Mouse (Mus musculus): ENCODE measurements around the gene Rex1bd. TPM values are rescaled to one million over a fixed set of nuclear protein-coding genes. Genes with fewer than 3 reads are reported as not detected.

Gene Rex1bd
- 161 and 243 TPM in 2 replicates for polyA plus RNA-seq (2012; rRNA removed)

DNA sequence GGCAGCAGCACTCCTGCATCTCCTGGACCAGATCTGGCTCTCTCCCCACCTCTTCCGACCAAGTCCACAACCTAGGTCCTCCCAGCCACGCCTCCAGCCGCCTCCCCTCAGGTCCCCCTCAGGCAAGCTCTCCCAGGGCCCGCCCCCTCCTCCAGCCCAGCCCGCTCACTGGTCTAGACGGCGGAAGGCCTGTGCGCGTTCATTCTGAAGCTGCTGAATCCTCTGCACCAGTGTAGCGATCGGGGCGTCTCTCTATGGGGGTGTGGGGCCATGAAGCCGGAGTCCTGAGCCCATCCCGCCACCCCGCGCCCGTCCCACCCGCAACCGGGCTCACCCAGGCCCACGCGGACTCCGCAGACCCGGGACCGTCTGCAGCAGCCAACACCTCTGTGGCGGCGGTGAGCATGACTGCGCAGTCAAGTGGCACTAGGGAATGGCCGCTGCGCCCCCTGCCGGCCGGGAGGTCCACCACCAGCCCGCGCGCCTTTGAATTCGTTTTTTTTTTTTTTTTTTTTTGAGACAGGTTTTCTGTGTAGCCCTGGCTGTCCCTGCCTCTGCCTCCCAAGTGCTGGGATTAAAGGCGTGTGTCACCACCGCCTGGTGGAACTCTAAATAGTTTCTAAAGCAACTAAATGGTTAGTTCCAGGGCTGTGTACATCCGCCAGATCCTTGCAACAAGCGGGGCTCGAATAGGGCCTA lies at the start of gene Rex1bd:
Gene Rex1bd, minus strand, starts transcription at position 425 of the 699 bp plus-strand sequence.

DNA sequence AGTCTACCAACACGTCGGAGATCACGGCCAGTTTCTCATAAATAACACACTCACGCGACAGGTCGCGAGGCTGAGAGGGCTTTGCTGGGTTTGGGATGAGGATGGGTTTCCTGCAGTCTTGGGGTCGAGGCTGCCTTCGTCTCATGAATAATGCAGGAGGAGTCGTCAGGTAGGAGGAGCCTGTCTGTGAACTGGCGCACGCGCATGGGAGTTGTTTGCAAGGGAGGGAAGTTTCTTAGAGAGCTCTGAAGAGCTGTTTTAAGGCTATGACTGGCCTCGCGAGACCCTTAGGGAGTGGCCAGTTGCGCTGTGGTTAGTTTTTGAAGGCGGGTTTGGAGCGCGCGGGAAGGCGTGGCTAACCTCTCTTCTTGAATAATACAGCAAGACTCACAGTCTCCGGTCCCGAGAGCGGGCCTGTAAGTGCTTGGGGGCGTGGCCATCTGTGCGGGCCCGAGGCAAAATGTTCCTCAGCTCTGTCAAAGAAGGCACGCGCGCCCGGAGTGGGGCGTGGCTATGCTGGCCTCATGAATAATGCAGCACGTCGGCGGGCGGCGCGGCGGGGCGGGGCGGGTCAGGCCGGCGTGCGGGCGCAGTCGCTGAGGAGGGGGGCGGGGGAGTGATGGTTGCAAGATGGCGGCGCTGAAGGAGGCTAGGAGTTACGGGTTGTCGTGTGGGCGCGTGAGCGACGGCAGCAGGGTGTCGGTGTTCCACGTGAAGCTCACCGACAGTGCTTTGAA lies 32.7 kb upstream of the Rex1bd start, which contains the start of gene Ell:
Gene Ell, plus strand, starts transcription at position 381 of the 737 bp plus-strand sequence.

DNA sequence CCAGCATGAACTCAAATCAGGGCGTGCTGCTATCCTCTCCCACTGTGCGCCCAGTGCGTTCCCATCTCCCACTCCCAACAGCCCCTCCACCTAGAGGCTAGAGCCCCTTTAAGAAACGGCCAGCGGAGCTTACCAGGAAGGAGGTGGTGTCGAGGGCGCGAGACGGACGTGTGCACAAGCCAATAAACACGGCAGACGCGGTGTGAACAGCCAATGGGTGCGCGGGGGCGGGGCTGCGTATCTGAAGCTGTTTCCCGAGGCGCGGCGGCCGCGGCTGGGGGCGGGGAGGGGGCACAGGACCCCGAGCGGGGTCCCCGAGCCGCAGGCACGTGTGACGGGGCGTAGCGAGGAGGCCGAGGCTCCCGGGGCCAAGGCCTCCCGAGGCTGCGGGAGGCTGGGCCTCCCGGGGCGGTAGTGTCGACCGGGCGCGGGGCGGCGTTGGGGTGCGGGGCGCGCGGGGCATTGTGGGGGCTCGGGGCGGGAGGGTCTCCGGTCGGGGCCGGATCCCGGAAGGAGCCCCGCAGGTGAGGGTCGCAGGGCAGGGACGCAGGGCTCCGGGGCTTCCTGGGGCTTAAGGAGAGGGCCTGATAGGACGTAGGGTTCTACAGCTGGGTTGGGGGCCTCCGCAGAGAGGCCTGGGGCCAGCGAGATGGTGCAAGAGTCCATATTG lies 21.1 kb upstream of the Rex1bd start, which contains the start of the genes Fkbp8 and Kxd1:
Gene Fkbp8, plus strand, starts transcription at position 213 of the 670 bp plus-strand sequence.
Gene Kxd1, minus strand, starts transcription at position 445 of the 670 bp plus-strand sequence.

DNA sequence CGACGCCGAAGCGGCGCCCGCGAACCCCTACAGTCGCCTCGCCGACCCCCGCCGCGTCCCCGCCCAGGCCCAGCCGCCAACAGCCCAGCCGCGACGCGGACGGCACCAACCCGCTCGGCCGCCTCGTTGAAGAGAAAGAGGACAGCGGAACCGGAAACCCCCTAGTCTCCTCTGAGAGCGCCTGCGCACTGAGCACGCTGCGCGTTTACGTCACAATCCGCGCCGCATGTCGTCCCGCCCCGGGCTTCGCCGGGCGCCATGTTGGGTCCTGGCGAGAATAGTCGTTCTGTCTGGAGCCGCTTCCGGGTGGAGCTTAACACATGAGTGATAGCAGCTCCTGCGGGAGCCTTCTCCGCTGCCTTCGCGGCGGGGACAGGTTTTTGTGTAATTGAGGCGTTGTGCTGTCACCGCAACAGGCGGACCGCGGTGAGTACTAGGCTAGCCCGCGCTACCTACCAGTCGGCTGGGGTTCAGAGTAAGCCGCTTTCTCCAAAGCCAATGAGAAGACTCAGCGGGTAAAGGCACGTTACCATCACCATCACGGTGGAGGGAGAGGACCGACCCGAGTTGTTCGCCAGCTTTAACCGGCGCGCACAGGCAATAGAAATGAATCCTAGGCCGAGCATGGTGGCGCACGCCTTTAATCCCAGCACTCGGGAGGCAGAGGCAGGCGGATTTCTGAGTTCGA lies 3.8 kb upstream of the Rex1bd start, which contains the start of gene Uba52:
Gene Uba52, minus strand, starts transcription at position 574 of the 688 bp plus-strand sequence.

DNA sequence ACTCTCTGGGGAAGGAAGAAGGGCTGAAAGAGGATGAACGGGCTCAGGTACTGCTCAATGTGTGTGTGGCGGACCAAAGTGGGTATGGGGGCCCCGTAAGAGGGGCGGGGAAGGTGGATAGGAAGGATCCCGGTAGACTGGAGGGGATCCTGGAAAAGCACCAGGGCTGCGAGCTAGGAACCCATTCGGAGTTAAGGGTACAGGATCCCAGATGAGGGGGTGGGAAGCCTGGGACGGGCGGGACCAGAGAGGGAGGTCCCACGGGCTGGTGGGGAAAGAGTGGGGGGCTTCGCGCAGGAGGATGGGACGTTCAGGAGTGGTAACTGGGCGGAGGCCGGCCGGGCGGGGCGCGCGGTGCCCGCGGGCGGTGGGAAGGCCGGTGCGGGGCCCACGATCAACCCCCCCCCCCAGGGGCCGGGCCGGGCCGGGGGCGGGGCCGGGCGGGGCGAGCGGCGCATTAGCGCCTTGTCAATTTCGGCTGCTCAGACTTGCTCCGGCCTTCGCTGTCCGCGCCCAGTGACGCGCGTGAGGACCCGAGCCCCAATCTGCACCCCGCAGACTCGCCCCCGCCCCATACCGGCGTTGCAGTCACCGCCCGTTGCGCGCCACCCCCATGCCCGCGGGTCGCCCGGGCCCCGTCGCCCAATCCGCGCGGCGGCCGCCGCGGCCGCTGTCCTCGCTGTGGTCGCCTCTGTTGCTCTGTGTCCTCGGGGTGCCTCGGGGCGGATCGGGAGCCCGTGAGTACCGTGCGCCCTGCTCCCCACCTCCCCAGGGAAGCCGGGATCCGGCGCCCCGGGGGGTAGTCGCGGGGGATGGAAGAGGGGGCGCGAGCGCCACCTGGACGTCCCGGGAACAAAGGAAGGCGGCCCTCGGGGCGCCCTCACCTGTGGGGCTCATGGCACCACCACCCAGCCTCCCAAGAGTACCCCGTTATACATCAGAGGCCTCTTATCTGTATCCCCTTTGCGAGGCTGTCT lies 13.6 kb downstream of the Rex1bd start, which contains the start of gene Crlf1:
Gene Crlf1, plus strand, starts transcription at position 495 of the 977 bp plus-strand sequence.

DNA sequence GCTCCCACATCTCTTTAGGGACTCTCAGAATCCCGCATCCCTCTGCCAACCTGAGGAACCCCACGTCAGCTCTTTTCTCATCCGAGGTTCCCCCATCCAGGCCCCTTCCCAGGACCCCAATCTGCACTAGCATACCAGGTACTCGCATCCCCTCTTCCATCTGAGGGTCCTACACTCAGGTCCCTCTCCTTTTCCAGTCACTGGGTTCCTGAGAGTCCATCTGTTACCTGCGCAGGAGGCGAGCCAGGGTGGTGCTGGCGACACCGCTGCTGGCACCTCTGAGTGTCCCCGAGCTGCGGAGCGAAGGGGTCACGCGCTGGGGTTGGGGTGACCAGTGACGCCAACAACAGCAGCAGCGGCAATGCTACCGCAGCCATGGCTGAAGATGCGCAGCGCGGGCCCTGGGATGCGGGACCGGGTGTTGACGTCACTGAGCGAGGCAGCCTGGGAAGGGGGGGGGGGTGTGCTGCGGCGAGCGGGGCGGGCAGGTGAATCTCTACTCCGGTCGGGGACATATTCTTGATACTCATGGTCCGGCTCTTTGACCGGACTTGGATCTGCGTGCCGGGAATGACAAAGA lies 19.5 kb downstream of the Rex1bd start, which contains the start of gene Tmem59l:
Gene Tmem59l, minus strand, starts transcription at position 418 of the 580 bp plus-strand sequence.

DNA sequence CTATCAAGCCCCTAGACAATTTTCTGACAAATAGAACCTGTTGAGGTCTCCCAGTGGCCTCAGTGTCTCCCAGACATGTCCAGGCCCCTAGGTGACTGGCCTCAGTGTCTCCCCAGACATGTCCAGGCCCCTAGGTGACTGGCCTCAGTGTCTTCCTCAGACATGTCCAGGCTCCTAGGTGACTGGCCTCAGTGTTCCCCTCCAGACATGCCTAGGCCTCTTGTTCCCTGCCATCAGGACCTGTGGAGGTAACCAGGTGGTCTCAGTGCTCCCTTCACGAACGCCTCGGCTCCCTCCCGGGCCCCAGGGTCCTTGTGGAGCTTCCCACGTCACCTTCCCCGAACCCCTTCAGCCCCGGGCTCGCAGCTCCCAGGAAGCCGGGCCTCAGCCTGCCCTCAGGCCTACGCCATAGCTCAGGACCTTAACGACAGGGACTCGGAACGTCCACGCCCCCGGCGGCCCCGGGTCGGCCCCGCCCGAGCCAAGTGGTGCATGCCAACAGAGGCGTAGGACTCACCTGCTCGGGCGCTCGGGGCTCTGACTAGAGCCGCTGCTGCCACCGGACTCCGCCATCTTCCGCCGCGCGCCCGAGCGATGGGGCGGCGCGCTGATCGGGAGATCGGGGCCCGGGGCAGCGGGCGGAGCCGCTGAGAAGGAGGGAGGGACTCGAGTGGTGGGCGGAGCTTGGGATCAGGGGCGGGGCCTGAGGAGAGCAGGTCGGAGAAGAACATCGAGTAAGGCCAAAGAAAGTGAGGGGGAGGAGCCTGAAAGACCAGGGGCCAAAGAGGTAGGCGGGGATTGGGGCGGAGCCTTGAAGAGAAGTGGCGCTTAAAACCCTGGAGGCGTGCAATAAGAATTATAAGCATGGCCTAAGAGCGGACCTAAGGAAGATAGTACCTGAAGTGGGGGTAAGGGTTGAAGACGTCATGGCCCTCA lies 30.0 kb downstream of the Rex1bd start, which contains the start of gene Klhl26:
Gene Klhl26, minus strand, starts transcription at position 636 of the 936 bp plus-strand sequence.

Other genes starting within 250 kb of the Rex1bd start
- gene Homer3, start 223.9 kb downstream of the Rex1bd start, polyA plus RNA-seq (2012; rRNA removed) = 14.8 and 15.3 TPM in 2 replicates
- 50.8 and 53.9 TPM in 2 replicates for gene Ddx49, start 204.3 kb downstream of the Rex1bd start, polyA plus RNA-seq (2012; rRNA removed)
- 567 and 576 TPM in 2 replicates for gene Cope, start 204.2 kb downstream of the Rex1bd start, polyA plus RNA-seq (2012; rRNA removed)
- 1.2 and 1.3 TPM in 2 replicates for gene Cers1, start 191.0 kb downstream of the Rex1bd start, polyA plus RNA-seq (2012; rRNA removed)
- 1.4 and 2.2 TPM in 2 replicates for gene Gdf1, start 176.9 kb downstream of the Rex1bd start, polyA plus RNA-seq (2012; rRNA removed)
- 39.4 and 51.9 TPM in 2 replicates for gene Upf1, start 153.5 kb downstream of the Rex1bd start, polyA plus RNA-seq (2012; rRNA removed)
- 0.34 and 1.3 TPM in 2 replicates for gene Comp, start 133.2 kb downstream of the Rex1bd start, polyA plus RNA-seq (2012; rRNA removed)
- 18.2 and 20.8 TPM in 2 replicates for gene Crtc1, start 67.2 kb downstream of the Rex1bd start, polyA plus RNA-seq (2012; rRNA removed)
- 56.4 and 63.2 TPM in 2 replicates for gene Klhl26, start 29.8 kb downstream of the Rex1bd start, polyA plus RNA-seq (2012; rRNA removed)
- 4.8 TPM in 2 replicates for gene Tmem59l, start 19.4 kb downstream of the Rex1bd start, polyA plus RNA-seq (2012; rRNA removed)
- gene Crlf1, start 13.6 kb downstream of the Rex1bd start, polyA plus RNA-seq (2012; rRNA removed) = 4.5 and 6.0 TPM in 2 replicates
- 633 and 1,054 TPM in 2 replicates for gene Uba52, start 4.0 kb upstream of the Rex1bd start, polyA plus RNA-seq (2012; rRNA removed)
- gene Fkbp8, start 21.0 kb upstream of the Rex1bd start, polyA plus RNA-seq (2012; rRNA removed) = 577 and 594 TPM in 2 replicates
- 59.9 and 67.3 TPM in 2 replicates for gene Kxd1, start 21.2 kb upstream of the Rex1bd start, polyA plus RNA-seq (2012; rRNA removed)
- 35.1 and 39.9 TPM in 2 replicates for gene Ell, start 32.7 kb upstream of the Rex1bd start, polyA plus RNA-seq (2012; rRNA removed)
- gene Isyna1, start 87.6 kb upstream of the Rex1bd start, polyA plus RNA-seq (2012; rRNA removed) = 170 and 176 TPM in 2 replicates
- 312 and 345 TPM in 2 replicates for gene Ssbp4, start 102.1 kb upstream of the Rex1bd start, polyA plus RNA-seq (2012; rRNA removed)
- gene Lrrc25, start 109.4 kb upstream of the Rex1bd start, polyA plus RNA-seq (2012; rRNA removed) = 7.2 and 7.9 TPM in 2 replicates
- gene Gdf15, start 125.7 kb upstream of the Rex1bd start, polyA plus RNA-seq (2012; rRNA removed) = 19.1 and 30.3 TPM in 2 replicates
- 57.3 and 63.9 TPM in 2 replicates for gene Pgpep1, start 153.6 kb upstream of the Rex1bd start, polyA plus RNA-seq (2012; rRNA removed)
- 119 and 132 TPM in 2 replicates for gene Lsm4, start 166.5 kb upstream of the Rex1bd start, polyA plus RNA-seq (2012; rRNA removed)
- gene Jund, start 192.2 kb upstream of the Rex1bd start, polyA plus RNA-seq (2012; rRNA removed) = 1,330 and 1,620 TPM in 2 replicates
- gene Iqcn, start 196.7 kb upstream of the Rex1bd start, polyA plus RNA-seq (2012; rRNA removed) = 0.02 TPM in 1 of 2 replicates, not detected in the other
- gene Gm3336, start 211.8 kb upstream of the Rex1bd start, polyA plus RNA-seq (2012; rRNA removed) = 112 and 176 TPM in 2 replicates
- gene Pde4c, start 217.0 kb upstream of the Rex1bd start, polyA plus RNA-seq (2012; rRNA removed) = 3.6 and 6.5 TPM in 2 replicates
- 30.4 and 40.0 TPM in 2 replicates for gene Rab3a, start 247.9 kb upstream of the Rex1bd start, polyA plus RNA-seq (2012; rRNA removed)